8 mouse cellular contexts compared by ENCODE assay signal in the genomic region with DNA sequence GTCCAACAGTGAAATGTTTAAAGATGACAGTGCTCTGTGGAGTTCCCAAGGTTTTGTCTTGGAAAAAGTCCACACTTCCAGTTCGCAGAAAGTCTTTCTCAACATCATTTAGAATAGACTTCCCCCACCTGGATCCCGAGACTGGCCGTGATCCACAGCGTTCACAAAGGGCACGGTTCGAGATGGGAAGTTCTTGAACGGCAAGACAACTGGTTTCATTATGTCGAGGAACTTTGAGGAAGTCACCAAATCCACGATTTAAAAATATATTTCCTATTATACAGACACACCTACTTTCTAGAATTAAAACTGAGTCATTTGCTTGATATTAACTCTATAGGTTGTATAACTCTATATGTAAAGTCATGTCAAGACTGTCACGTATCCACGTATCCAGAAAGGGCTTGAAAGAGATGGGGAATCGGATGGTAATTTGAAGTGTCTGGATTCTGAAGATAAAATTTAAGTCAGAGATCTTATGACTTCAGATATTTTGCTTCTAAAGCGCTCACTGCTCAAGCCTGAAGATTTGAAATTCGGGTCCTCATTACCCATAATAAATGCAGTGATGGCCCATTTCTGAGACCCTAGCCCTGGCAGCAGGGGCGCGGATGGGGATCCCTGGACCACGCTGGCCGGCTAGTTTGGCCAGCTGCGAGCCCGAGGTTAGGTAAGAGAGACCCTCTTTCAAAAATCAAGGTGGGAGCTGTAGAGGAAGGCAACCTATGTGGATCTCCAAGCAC. TPM values are rescaled to one million over a fixed set of nuclear protein-coding genes. Genes with fewer than 3 reads are reported as not detected.
DNase-seq lines count a peak whose midpoint lies in the region; ATAC-seq and TF ChIP-seq lines count a peak whose summit lies in the region.

No protein-coding gene starts in this region.

- peaks cover 2% of the 10 kb centered on the region; the same call in 1 of the 2 replicates for H3K4me1 ChIP-seq in cortical plate, adult 2 months (ENCODE audit: control insufficient read depth, insufficient read depth, low read length)
- peaks cover 15% of the 10 kb centered on the region; the same call in 1 of the 2 replicates for H3K4me1 ChIP-seq in hindbrain, embryonic 15.5 days (replicated peaks)
- peaks cover 14% of the 10 kb centered on the region for H3K4me1 ChIP-seq in midbrain, embryonic 15.5 days

- ATAC-seq in hindbrain, embryonic 15.5 days (ENCODE audit: low FRiP score, low read depth): no peak
- no peak for ATAC-seq in midbrain, embryonic 15.5 days (replicated peaks)

- WGBS in hindbrain, embryonic 15.5 days: 58% methylated on average over 20 of the region's 20 CpGs
- 61% methylated on average over 20 of the region's 20 CpGs for whole genome bisulfite sequencing in midbrain, embryonic 15.5 days

- DNase-seq in kidney, postnatal 10 days: peak; percentile 27
- DNase-seq in kidney, postnatal 36 days: no peak
- no peak for DNase-seq in adrenal gland, postnatal 4 days (ENCODE audit: low spot score in 2 of 2)
- no peak for DNase-seq in layer of hippocampus, adult 9-10 months (ENCODE audit: low spot score)
- no peak for DNase-seq in cerebellum, postnatal 4 days (ENCODE audit: low spot score in 2 of 2)

- TF ChIP-seq CTCF in cortical plate, adult 2 months (IDR thresholded peaks at IDR 0.05; ENCODE audit: extremely low read depth, insufficient read depth, low read length): no peak

- H3K9me3 ChIP-seq in hindbrain, embryonic 15.5 days: no peaks in the 10 kb centered on the region
- no peaks in the 10 kb centered on the region for H3K9me3 ChIP-seq in midbrain, embryonic 15.5 days

- no peaks in the 10 kb centered on the region for H3K36me3 ChIP-seq in hindbrain, embryonic 15.5 days
- no peaks in the 10 kb centered on the region for H3K36me3 ChIP-seq in midbrain, embryonic 15.5 days (replicated peaks)

- H3K4me2 ChIP-seq in hindbrain, embryonic 15.5 days: peak overlapping the region; percentile 72
- H3K4me2 ChIP-seq in midbrain, embryonic 15.5 days: peak overlapping the region; percentile 74

- peak overlapping the region; percentile 62 for H3K4me3 ChIP-seq in cortical plate, adult 2 months (ENCODE audit: insufficient read depth, low read length)
- H3K4me3 ChIP-seq in hindbrain, embryonic 15.5 days: peak overlapping the region; percentile 42
- H3K4me3 ChIP-seq in midbrain, embryonic 15.5 days: peak overlapping the region; percentile 41

- no peak overlapping the region for H3K27ac ChIP-seq in cortical plate, adult 2 months (ENCODE audit: insufficient read depth, low read length)
- no peak overlapping the region for H3K27ac ChIP-seq in hindbrain, embryonic 15.5 days (replicated peaks)
- H3K27ac ChIP-seq in midbrain, embryonic 15.5 days: no peak overlapping the region

- no peaks in the 10 kb centered on the region for H3K27me3 ChIP-seq in hindbrain, embryonic 15.5 days
- no peaks in the 10 kb centered on the region; the same call in 1 of the 2 replicates for H3K27me3 ChIP-seq in midbrain, embryonic 15.5 days (replicated peaks)

- TF ChIP-seq POLR2A in cortical plate, adult 2 months (IDR thresholded peaks at IDR 0.05; ENCODE audit: extremely low read depth, insufficient read depth, low read length): no peak

- H3K9ac ChIP-seq in hindbrain, embryonic 15.5 days: 0 out of 2 replicates have a peak overlapping the region, but pooled peaks have one; percentile 16
- H3K9ac ChIP-seq in midbrain, embryonic 15.5 days: no peak overlapping the region

RNA-seq across cellular contexts. Expression of gene Plgrkt, which starts 0.8 kb away (rescaled TPM):
- polyA plus RNA-seq in cortical plate, adult 2 months (2012; rRNA removed): 37.8 and 38.2 TPM in 2 replicates
- polyA plus RNA-seq in hindbrain, embryonic 15.5 days (2015; fragmentation: Nextera tagmentation; extraction: Ambion mirVana): 67.7 and 74.6 TPM in 2 replicates
- 76.6 and 85.7 TPM in 2 replicates for polyA plus RNA-seq in midbrain, embryonic 15.5 days (2015; fragmentation: Nextera tagmentation; extraction: Ambion mirVana)
- total RNA-seq in adrenal gland, postnatal 4 days (2021): 10 to 100 TPM; 73.2 to 74.8 TPM

RNA-seq across cellular contexts. Expression of gene Cd274, which starts 0.9 kb away (rescaled TPM):
- polyA plus RNA-seq in cortical plate, adult 2 months (2012; rRNA removed): 1.5 and 1.9 TPM in 2 replicates
- 0.50 and 0.64 TPM in 2 replicates for polyA plus RNA-seq in hindbrain, embryonic 15.5 days (2015; fragmentation: Nextera tagmentation; extraction: Ambion mirVana)
- 0.77 and 0.83 TPM in 2 replicates for polyA plus RNA-seq in midbrain, embryonic 15.5 days (2015; fragmentation: Nextera tagmentation; extraction: Ambion mirVana)
- 1 to 10 TPM; 1.4 to 1.9 TPM for total RNA-seq in adrenal gland, postnatal 4 days (2021)

RNA-seq across cellular contexts. Expression of gene Rln1, which starts 31.9 kb away (rescaled TPM):
- polyA plus RNA-seq in cortical plate, adult 2 months (2012; rRNA removed): 0.51 and 1.0 TPM in 2 replicates
- 3.0 and 4.9 TPM in 2 replicates for polyA plus RNA-seq in hindbrain, embryonic 15.5 days (2015; fragmentation: Nextera tagmentation; extraction: Ambion mirVana)
- polyA plus RNA-seq in midbrain, embryonic 15.5 days (2015; fragmentation: Nextera tagmentation; extraction: Ambion mirVana): 2.4 and 2.5 TPM in 2 replicates
- total RNA-seq in adrenal gland, postnatal 4 days (2021): not detected

RNA-seq across cellular contexts. Expression of gene Insl6, which starts 41.2 kb away (rescaled TPM):
- polyA plus RNA-seq in cortical plate, adult 2 months (2012; rRNA removed): 0.53 and 0.54 TPM in 2 replicates
- polyA plus RNA-seq in hindbrain, embryonic 15.5 days (2015; fragmentation: Nextera tagmentation; extraction: Ambion mirVana): 1.9 and 2.4 TPM in 2 replicates
- polyA plus RNA-seq in midbrain, embryonic 15.5 days (2015; fragmentation: Nextera tagmentation; extraction: Ambion mirVana): 1.5 and 1.9 TPM in 2 replicates
- total RNA-seq in adrenal gland, postnatal 4 days (2021): 1 to 10 TPM in 1 of 2 experiments, under 1 TPM in 1; 0.45 to 1.7 TPM

RNA-seq across cellular contexts. Expression of gene Pdcd1lg2, which starts 44.3 kb away (rescaled TPM):
- polyA plus RNA-seq in cortical plate, adult 2 months (2012; rRNA removed): 0.08 TPM in 1 of 2 replicates, not detected in the other
- polyA plus RNA-seq in hindbrain, embryonic 15.5 days (2015; fragmentation: Nextera tagmentation; extraction: Ambion mirVana): not detected in 2 replicates
- polyA plus RNA-seq in midbrain, embryonic 15.5 days (2015; fragmentation: Nextera tagmentation; extraction: Ambion mirVana): 0.10 TPM in 1 of 2 replicates, not detected in the other
- not detected for total RNA-seq in adrenal gland, postnatal 4 days (2021)
